Mouse (Mus musculus): ENCODE results near the gene Prr14l. TPM values are rescaled to one million over a fixed set of nuclear protein-coding genes. Genes with fewer than 3 reads are reported as not detected.

Gene Prr14l
- polyA plus RNA-seq, 2 experiments, result 13.9 to 14.9 TPM

DNA sequence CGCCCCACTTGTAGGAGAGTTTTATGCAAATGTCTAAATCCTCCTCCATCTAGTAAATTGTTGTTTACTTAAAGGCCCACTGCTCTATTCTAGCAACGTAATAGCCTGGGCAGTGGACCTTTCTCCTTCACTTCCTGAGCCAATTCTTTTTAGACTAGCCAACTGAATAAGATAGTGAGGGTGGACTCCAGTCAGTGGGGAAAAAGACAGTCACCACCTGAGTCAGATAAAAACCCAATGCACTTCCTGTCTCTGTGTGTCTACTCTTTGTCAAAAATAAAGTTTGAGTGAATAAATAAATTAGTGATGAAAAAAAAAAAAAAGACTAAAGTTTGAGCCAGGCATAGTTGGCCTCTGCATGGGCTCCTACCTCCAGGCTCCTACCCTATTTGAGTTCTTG lies 94.4 kb downstream of the Prr14l start:
- H3K4me2 ChIP-seq (replicated peaks; ENCODE audit: low read depth, low read length, severe bottlenecking), result no peak overlapping the region
- H3K9ac ChIP-seq (ENCODE audit: low read depth, low read length, severe bottlenecking), result no peak overlapping the region
- WGBS, result 90% methylated on average over 2 of the region's 2 CpGs
- no peaks in the 10 kb centered on the region for H3K27me3 ChIP-seq (ENCODE audit: control insufficient read depth, insufficient read depth, low read length)
- ATAC-seq (ENCODE audit: low FRiP score, low read depth) (no peak), DNase-seq (ENCODE audit: low spot score) (no peak)
- H3K27ac ChIP-seq (replicated peaks; ENCODE audit: low read depth, low read length), result no peak overlapping the region
- no peaks in the 10 kb centered on the region for H3K9me3 ChIP-seq (ENCODE audit: control insufficient read depth, low read length)
- no peak overlapping the region for H3K4me3 ChIP-seq (replicated peaks; ENCODE audit: low read length)
- no peaks in the 10 kb centered on the region for H3K4me1 ChIP-seq (ENCODE audit: control insufficient read depth, insufficient read depth, low read length)
- TF ChIP-seq POLR2A (IDR thresholded peaks at IDR 0.05; ENCODE audit: borderline replicate concordance, extremely low read depth, insufficient read depth, insufficient read length), result no peak
- peaks cover 10% of the 10 kb centered on the region for H3K36me3 ChIP-seq (ENCODE audit: control insufficient read depth, insufficient read depth, low read length)

DNA sequence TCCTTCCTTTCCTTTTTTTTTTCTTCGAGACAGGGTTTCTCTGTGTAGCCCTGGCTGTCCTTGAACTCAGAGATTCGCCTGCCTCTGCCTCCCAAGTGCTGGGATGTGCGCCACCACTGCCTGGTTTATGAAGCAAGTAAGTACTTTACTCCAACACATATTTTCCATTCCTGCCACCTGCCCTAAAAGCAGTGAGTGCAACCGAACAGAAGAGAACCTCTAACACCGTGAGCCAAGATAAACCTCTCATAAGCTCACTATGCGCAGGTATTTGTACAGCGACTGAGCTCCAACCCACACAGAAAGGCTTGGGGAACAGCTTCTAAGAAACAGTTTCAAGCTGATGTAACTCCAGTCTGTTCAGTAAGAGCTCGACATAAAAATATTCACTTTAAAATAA lies 97.9 kb downstream of the Prr14l start:
- no peak for TF ChIP-seq POLR2A (IDR thresholded peaks at IDR 0.05; ENCODE audit: borderline replicate concordance, extremely low read depth, insufficient read depth, insufficient read length)
- Histone ChIP-seq H3K9me3 (ENCODE audit: control insufficient read depth, low read length) (no peaks in the 10 kb centered on the region), H3K9ac (ENCODE audit: low read depth, low read length, severe bottlenecking) (no peak overlapping the region), H3K27me3 (ENCODE audit: control insufficient read depth, insufficient read depth, low read length) (no peaks in the 10 kb centered on the region), H3K4me3 (replicated peaks; ENCODE audit: low read length) (no peak overlapping the region), H3K27ac (replicated peaks; ENCODE audit: low read depth, low read length) (no peak overlapping the region), H3K4me2 (replicated peaks; ENCODE audit: low read depth, low read length, severe bottlenecking) (no peak overlapping the region), H3K4me1 (ENCODE audit: control insufficient read depth, insufficient read depth, low read length) (no peaks in the 10 kb centered on the region), H3K36me3 (ENCODE audit: control insufficient read depth, insufficient read depth, low read length) (no peaks in the 10 kb centered on the region)
- DNase-seq (ENCODE audit: low spot score) (no peak), ATAC-seq (ENCODE audit: low FRiP score, low read depth) (no peak)
- 90% methylated on average over 8 of the region's 8 CpGs for WGBS

DNA sequence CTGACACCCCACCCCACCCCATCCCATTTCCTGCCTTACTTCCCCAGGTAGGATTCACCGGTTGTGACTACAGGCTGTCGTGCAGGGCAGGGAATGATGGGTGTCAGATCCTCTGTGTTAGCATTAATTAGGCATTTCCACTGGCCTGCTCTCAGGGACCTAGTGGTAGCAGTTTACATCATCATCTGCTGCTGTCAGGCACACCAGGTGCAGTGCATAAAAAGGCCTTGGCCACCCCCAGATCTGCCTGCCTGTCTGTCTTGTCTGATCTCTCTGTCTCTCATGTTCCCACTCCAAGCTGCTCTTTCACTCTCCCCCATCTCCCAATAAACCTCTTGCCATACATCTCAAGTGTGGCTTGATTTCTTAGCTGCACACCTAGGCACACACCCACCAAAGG lies 102.3 kb downstream of the Prr14l start:
- Histone ChIP-seq H3K4me1 (ENCODE audit: control insufficient read depth, insufficient read depth, low read length) (peaks cover under 1% of the 10 kb centered on the region; the same call in 1 of the 2 replicates), H3K27me3 (ENCODE audit: control insufficient read depth, insufficient read depth, low read length) (no peaks in the 10 kb centered on the region), H3K9ac (ENCODE audit: low read depth, low read length, severe bottlenecking) (no peak overlapping the region), H3K36me3 (ENCODE audit: control insufficient read depth, insufficient read depth, low read length) (no peaks in the 10 kb centered on the region), H3K27ac (replicated peaks; ENCODE audit: low read depth, low read length) (no peak overlapping the region), H3K4me2 (replicated peaks; ENCODE audit: low read depth, low read length, severe bottlenecking) (no peak overlapping the region), H3K9me3 (ENCODE audit: control insufficient read depth, low read length) (no peaks in the 10 kb centered on the region), H3K4me3 (replicated peaks; ENCODE audit: low read length) (no peak overlapping the region)
- no peak for TF ChIP-seq POLR2A (IDR thresholded peaks at IDR 0.05; ENCODE audit: borderline replicate concordance, extremely low read depth, insufficient read depth, insufficient read length)
- WGBS, result 53% methylated on average over 2 of the region's 2 CpGs
- no peak for ATAC-seq (ENCODE audit: low FRiP score, low read depth)
- DNase-seq (ENCODE audit: low spot score), result no peak

DNA sequence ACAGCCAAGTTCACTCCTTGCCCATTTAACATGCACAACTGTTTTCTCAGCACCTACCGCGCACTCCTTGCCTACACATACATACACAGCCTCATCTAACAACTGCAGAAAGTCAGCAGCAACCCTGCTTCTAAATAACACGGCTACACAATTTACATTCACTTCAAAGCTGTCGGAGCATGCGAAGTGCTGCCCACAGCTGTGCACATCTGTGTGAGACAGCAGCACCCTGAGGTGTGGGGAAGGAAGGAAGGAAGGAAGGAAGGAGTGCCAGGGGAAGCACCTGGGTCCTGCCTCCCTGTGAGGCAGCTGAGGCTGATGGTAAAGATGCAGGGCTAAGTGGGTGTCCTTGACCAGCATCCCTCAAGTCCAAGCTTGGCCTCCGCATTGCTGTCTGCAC lies 105.1 kb downstream of the Prr14l start:
- H3K4me3 ChIP-seq (replicated peaks; ENCODE audit: low read length), result no peak overlapping the region
- ATAC-seq (ENCODE audit: low FRiP score, low read depth) (no peak), DNase-seq (ENCODE audit: low spot score) (no peak)
- peaks cover 9% of the 10 kb centered on the region; the same call in 1 of the 2 replicates for H3K4me1 ChIP-seq (ENCODE audit: control insufficient read depth, insufficient read depth, low read length)
- H3K9ac ChIP-seq (ENCODE audit: low read depth, low read length, severe bottlenecking), result no peak overlapping the region
- no peaks in the 10 kb centered on the region for H3K9me3 ChIP-seq (ENCODE audit: control insufficient read depth, low read length)
- WGBS, result 93% methylated on average over 6 of the region's 6 CpGs
- no peaks in the 10 kb centered on the region for H3K27me3 ChIP-seq (ENCODE audit: control insufficient read depth, insufficient read depth, low read length)
- H3K4me2 ChIP-seq (replicated peaks; ENCODE audit: low read depth, low read length, severe bottlenecking), result no peak overlapping the region
- TF ChIP-seq POLR2A (IDR thresholded peaks at IDR 0.05; ENCODE audit: borderline replicate concordance, extremely low read depth, insufficient read depth, insufficient read length), result no peak
- H3K36me3 ChIP-seq (ENCODE audit: control insufficient read depth, insufficient read depth, low read length), result no peaks in the 10 kb centered on the region
- no peak overlapping the region for H3K27ac ChIP-seq (replicated peaks; ENCODE audit: low read depth, low read length)

DNA sequence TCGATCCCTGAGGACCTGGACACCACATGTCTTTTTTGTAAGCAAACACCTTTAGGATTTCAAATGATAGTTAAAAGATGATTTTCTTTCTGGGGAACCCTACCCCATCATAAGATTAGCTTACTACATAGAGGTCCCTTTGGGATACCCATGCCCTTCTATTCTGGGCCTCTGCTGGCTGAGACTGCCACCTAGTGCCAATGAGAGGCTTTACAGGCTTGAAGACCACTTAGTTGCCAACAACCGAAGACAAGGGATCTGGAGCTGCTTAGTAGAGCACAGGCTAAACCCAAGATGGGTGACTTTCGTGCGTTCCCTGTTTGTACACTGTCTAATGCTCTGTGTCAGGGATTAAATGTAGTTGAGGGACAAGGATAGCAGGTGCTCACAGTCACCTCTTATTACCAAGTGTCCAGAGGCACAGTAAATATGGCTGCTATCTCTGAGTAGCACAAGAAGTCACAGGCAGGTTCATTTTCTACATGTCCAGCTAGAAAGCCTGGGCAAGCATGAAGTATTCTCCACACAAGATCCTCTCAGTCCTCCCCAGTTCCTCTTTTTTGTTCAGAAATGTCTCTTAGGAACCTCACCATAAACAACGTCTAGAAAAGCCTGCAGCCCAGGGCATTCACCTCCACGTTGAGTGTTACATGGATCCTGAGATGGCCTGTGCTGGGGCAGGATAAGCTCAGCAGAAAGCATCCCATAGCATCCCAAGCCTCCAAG lies 106.2 kb downstream of the Prr14l start:
- Histone ChIP-seq H3K9ac (ENCODE audit: low read depth, low read length, severe bottlenecking) (no peak overlapping the region), H3K27me3 (ENCODE audit: control insufficient read depth, insufficient read depth, low read length) (no peaks in the 10 kb centered on the region), H3K36me3 (ENCODE audit: control insufficient read depth, insufficient read depth, low read length) (no peaks in the 10 kb centered on the region), H3K27ac (replicated peaks; ENCODE audit: low read depth, low read length) (no peak overlapping the region), H3K4me3 (replicated peaks; ENCODE audit: low read length) (no peak overlapping the region), H3K9me3 (ENCODE audit: control insufficient read depth, low read length) (no peaks in the 10 kb centered on the region), H3K4me1 (ENCODE audit: control insufficient read depth, insufficient read depth, low read length) (peaks cover 9% of the 10 kb centered on the region; the same call in 1 of the 2 replicates), H3K4me2 (replicated peaks; ENCODE audit: low read depth, low read length, severe bottlenecking) (no peak overlapping the region)
- ATAC-seq (ENCODE audit: low FRiP score, low read depth) (0 out of 2 replicates have a peak, but pooled peaks have one; percentile 45), DNase-seq (ENCODE audit: low spot score) (peak; percentile 52)
- 0 out of 2 replicates have a peak, but pooled peaks have one; percentile 8 for TF ChIP-seq POLR2A (IDR thresholded peaks at IDR 0.05; ENCODE audit: borderline replicate concordance, extremely low read depth, insufficient read depth, insufficient read length)
- WGBS, result 63% methylated on average over 6 of the region's 6 CpGs
